Mouse (Mus musculus) spleen, embryonic (tissue): ENCODE measurements around the gene Pml.

Source experiments
- CTCF ChIA-PET: fragments of 350-600 bp; sonication (Branson Sonifier 250); formaldehyde crosslinking; loops from one replicate; lab custom pipeline; 2022; lab: Charles Lee

Pml gene

GRCm38 (mm10) chr9:58179390-58179789, 70.2 kb downstream of the Pml start:
- CTCF ChIA-PET, result no interaction called here

- CTCF ChIA-PET, result no interaction called here
Observed at GRCm38 (mm10) chr9:58177165-58177564, 72.4 kb downstream of the Pml start.

DNA sequence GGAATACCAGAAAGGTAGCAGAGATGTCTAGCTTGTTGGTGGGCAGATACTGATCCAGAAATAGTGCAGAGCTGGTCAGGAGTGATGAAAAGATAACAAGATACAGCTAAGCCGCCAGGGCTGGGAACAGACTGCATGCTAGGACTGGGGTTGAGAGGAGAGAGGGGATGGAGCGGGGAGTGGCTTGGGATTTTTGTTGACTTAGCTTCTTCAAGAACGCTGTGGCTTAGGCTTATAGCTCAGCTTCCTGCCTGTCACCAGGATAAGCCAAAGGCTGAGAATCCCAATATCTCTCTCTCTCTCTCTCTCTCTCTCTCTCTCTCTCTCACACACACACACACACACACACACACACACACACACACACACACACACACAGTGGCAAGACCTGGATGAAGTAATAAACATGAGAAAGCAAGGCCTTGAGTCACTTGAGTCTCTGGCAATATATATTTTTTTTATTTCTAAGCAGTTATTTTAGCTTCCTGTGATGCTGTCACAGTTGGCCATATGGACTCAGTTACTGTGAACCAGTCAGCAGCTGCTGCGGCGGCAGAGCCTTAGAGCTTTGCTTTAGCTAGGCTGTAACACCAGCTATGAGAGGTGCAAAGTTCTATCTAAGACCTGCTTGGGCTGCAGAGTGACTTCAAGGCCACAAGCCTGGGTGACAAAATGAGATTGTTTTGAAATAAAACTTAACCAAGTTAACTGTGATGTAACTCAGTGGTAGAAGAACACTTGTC, 73.7 kb downstream of the Pml start:
- CTCF ChIA-PET, result interaction anchor here (0.6 kb wide), 1 partner anchor 67 kb away, joined by 4 read pairs; no protein-coding TSS in a partner anchor

DNA sequence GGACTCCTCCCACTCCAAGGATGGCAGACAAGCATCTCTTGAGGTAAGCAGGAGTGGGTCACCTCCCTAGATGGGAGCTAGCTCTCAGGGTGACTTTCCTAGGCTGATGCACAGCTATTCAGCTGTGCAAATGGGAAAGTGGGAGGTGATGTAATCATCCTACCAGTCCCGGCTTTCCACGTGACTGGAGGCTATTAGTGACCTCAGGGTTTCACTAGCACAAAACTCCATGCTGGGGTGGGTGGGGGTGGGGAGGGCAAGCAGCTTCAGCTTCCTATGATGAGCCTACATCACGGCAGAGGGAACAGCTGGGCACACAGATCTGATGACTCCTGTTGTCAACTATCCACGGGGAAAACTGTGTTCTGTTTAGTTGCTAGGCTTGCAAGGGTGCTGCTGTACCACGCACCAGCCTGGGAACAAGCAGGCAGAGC, 74.8 kb downstream of the Pml start:
- CTCF ChIA-PET, result no interaction called here

- CTCF ChIA-PET, result no interaction called here
Observed at GRCm38 (mm10) chr9:58172863-58173262, 76.7 kb downstream of the Pml start.

DNA sequence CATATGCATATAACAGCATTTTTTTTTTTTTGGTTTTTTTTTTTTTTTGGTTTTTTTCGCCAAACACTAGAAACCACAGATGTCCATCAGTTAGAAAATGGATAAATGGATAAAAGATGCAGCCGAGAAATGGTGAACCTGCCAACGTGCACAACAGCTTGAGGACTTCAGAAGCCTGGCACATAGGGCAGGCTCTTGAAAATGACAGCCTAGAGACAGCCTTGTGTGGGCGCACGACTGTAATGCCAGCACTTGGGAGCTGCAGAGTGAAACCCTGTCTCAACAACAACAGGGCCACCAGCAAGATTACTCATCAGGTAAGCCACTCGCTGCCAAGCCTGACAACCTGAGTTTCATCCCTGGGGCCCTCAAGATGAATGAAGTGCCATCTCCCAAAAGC, 80.2 kb downstream of the Pml start:
- CTCF ChIA-PET, result no interaction called here

GRCm38 (mm10) chr9:58168880-58169279, 80.7 kb downstream of the Pml start:
- CTCF ChIA-PET, result no interaction called here
